Mouse (Mus musculus): ENCODE measurements around the gene Bhlhe41. TPM values are rescaled to one million over a fixed set of nuclear protein-coding genes. Genes with fewer than 3 reads are reported as not detected.

Gene Bhlhe41
- polyA plus RNA-seq, 1 experiment: 3.9 TPM

GRCm38 (mm10) chr6:145865886-145866851, 811 bp upstream of the Bhlhe41 start:
- no peaks in the 10 kb centered on the region for H3K36me3 ChIP-seq (ENCODE audit: control insufficient read depth, insufficient read depth)
- no peaks in the 10 kb centered on the region for H3K27me3 ChIP-seq (ENCODE audit: control insufficient read depth, insufficient read depth, insufficient read length)
- peaks cover 33% of the 10 kb centered on the region for H3K79me2 ChIP-seq (ENCODE audit: control insufficient read depth, insufficient read depth)
- H3K79me3 ChIP-seq (ENCODE audit: low read depth): peaks cover 10% of the 10 kb centered on the region
- peak; percentile 96 for TF ChIP-seq USF1 (IDR thresholded peaks at IDR 0.05; ENCODE audit: low read depth)
- TF ChIP-seq MYOG (IDR thresholded peaks at IDR 0.05; ENCODE audit: control insufficient read depth, extremely low read depth, insufficient read length): no peak
- TF ChIP-seq CEBPB (IDR thresholded peaks at IDR 0.05; ENCODE audit: low read depth): no peak
- TF ChIP-seq CTCF (IDR thresholded peaks at IDR 0.05; ENCODE audit: control insufficient read depth, insufficient read depth, insufficient read length): no peak
- TF ChIP-seq FOSL1 (IDR thresholded peaks at IDR 0.05; ENCODE audit: insufficient read depth, low read length, poor library complexity, severe bottlenecking): no peak
- peak; percentile 34 for TF ChIP-seq MAX (IDR thresholded peaks at IDR 0.05)
- H3K4me3 ChIP-seq (ENCODE audit: insufficient read depth, poor library complexity, severe bottlenecking): peak overlapping the region; percentile 60
- peak overlapping the region; percentile 83 for H3ac ChIP-seq (ENCODE audit: control insufficient read depth, insufficient read length, low read depth)

GRCm38 (mm10) chr6:145864171-145864570, 1.2 kb downstream of the Bhlhe41 start:
- H3K36me3 ChIP-seq (ENCODE audit: control insufficient read depth, insufficient read depth): no peaks in the 10 kb centered on the region
- peaks cover 10% of the 10 kb centered on the region for H3K79me3 ChIP-seq (ENCODE audit: low read depth)
- peak overlapping the region; percentile 60 for H3K4me3 ChIP-seq (ENCODE audit: insufficient read depth, poor library complexity, severe bottlenecking)
- H3K79me2 ChIP-seq (ENCODE audit: control insufficient read depth, insufficient read depth): peaks cover 40% of the 10 kb centered on the region
- H3ac ChIP-seq (ENCODE audit: control insufficient read depth, insufficient read length, low read depth): peak overlapping the region; percentile 55
- H3K27me3 ChIP-seq (ENCODE audit: control insufficient read depth, insufficient read depth, insufficient read length): no peaks in the 10 kb centered on the region
- no peak for TF ChIP-seq MAX (IDR thresholded peaks at IDR 0.05)

- peak overlapping the region; percentile 55 for H3ac ChIP-seq (ENCODE audit: control insufficient read depth, insufficient read length, low read depth)
- H3K79me2 ChIP-seq (ENCODE audit: control insufficient read depth, insufficient read depth): peaks cover 40% of the 10 kb centered on the region
- H3K27me3 ChIP-seq (ENCODE audit: control insufficient read depth, insufficient read depth, insufficient read length): no peaks in the 10 kb centered on the region
- peak overlapping the region; percentile 60 for H3K4me3 ChIP-seq (ENCODE audit: insufficient read depth, poor library complexity, severe bottlenecking)
- H3K36me3 ChIP-seq (ENCODE audit: control insufficient read depth, insufficient read depth): no peaks in the 10 kb centered on the region
- no peak for TF ChIP-seq MYOD1 (IDR thresholded peaks at IDR 0.05; ENCODE audit: control insufficient read depth, insufficient read length, low read depth)
- peak; percentile 89 for TF ChIP-seq USF1 (IDR thresholded peaks at IDR 0.05; ENCODE audit: low read depth)
- peak; percentile 85 for TF ChIP-seq MAX (IDR thresholded peaks at IDR 0.05)
- H3K79me3 ChIP-seq (ENCODE audit: low read depth): peaks cover 10% of the 10 kb centered on the region
Observed at GRCm38 (mm10) chr6:145863065-145863971, 2.0 kb downstream of the Bhlhe41 start.

- peaks cover 10% of the 10 kb centered on the region for H3K79me3 ChIP-seq (ENCODE audit: low read depth)
- no peaks in the 10 kb centered on the region for H3K36me3 ChIP-seq (ENCODE audit: control insufficient read depth, insufficient read depth)
- H3K79me2 ChIP-seq (ENCODE audit: control insufficient read depth, insufficient read depth): peaks cover 40% of the 10 kb centered on the region
- peak overlapping the region; percentile 60 for H3K4me3 ChIP-seq (ENCODE audit: insufficient read depth, poor library complexity, severe bottlenecking)
- TF ChIP-seq FOSL1 (IDR thresholded peaks at IDR 0.05; ENCODE audit: insufficient read depth, low read length, poor library complexity, severe bottlenecking) (no peak), MYOD1 (IDR thresholded peaks at IDR 0.05; ENCODE audit: control insufficient read depth, insufficient read length, low read depth) (no peak), CEBPB (IDR thresholded peaks at IDR 0.05; ENCODE audit: low read depth) (no peak), MAX (IDR thresholded peaks at IDR 0.05) (no peak), CTCF (IDR thresholded peaks at IDR 0.05; ENCODE audit: control insufficient read depth, insufficient read depth, insufficient read length) (no peak)
- no peaks in the 10 kb centered on the region for H3K27me3 ChIP-seq (ENCODE audit: control insufficient read depth, insufficient read depth, insufficient read length)
- H3ac ChIP-seq (ENCODE audit: control insufficient read depth, insufficient read length, low read depth): peak overlapping the region; percentile 55
Observed at GRCm38 (mm10) chr6:145862739-145863064, 2.7 kb downstream of the Bhlhe41 start.

- peaks cover 40% of the 10 kb centered on the region for H3K79me2 ChIP-seq (ENCODE audit: control insufficient read depth, insufficient read depth)
- no peak for TF ChIP-seq MYOD1 (IDR thresholded peaks at IDR 0.05; ENCODE audit: control insufficient read depth, insufficient read length, low read depth)
- no peak for TF ChIP-seq CEBPB (IDR thresholded peaks at IDR 0.05; ENCODE audit: low read depth)
- TF ChIP-seq USF1 (IDR thresholded peaks at IDR 0.05; ENCODE audit: low read depth): no peak
- H3K27me3 ChIP-seq (ENCODE audit: control insufficient read depth, insufficient read depth, insufficient read length): no peaks in the 10 kb centered on the region
- H3K36me3 ChIP-seq (ENCODE audit: control insufficient read depth, insufficient read depth): no peaks in the 10 kb centered on the region
- peaks cover 10% of the 10 kb centered on the region for H3K79me3 ChIP-seq (ENCODE audit: low read depth)
- H3K4me3 ChIP-seq (ENCODE audit: insufficient read depth, poor library complexity, severe bottlenecking): peak overlapping the region; percentile 60
- peak overlapping the region; percentile 55 for H3ac ChIP-seq (ENCODE audit: control insufficient read depth, insufficient read length, low read depth)
Observed at GRCm38 (mm10) chr6:145862321-145862720, 3.0 kb downstream of the Bhlhe41 start.
